In genomic region chr14:103012563-103013150, GRCm38 (mm10) we compare ENCODE assay signal across 8 mouse cellular contexts. TPM values are rescaled to one million over a fixed set of nuclear protein-coding genes. Genes with fewer than 3 reads are reported as not detected.
DNase-seq lines count a peak whose midpoint lies in the region; ATAC-seq and TF ChIP-seq lines count a peak whose summit lies in the region.

No protein-coding gene starts in this region.

- no peak overlapping the region for H3K4me2 ChIP-seq in intestine, postnatal 0 days (replicated peaks; ENCODE audit: low read depth)

- H3K27me3 ChIP-seq in heart, embryonic 10.5 days (ENCODE audit: insufficient read depth, poor library complexity, severe bottlenecking), result no peaks in the 10 kb centered on the region
- H3K27me3 ChIP-seq in intestine, postnatal 0 days (replicated peaks; ENCODE audit: control insufficient read depth, insufficient read depth, low read length), result no peaks in the 10 kb centered on the region

- no peak overlapping the region for H3K27ac ChIP-seq in heart, embryonic 10.5 days
- no peak overlapping the region for H3K27ac ChIP-seq in intestine, postnatal 0 days (ENCODE audit: low read depth, low read length)

- DNase-seq in heart, adult 11 months, result peak; percentile 94
- DNase-seq in heart, embryonic 10.5 days (ENCODE audit: low spot score), result no peak
- DNase-seq in gastrocnemius, postnatal 14 days, result peak; percentile 39
- DNase-seq in left cerebral cortex, postnatal 36 days (ENCODE audit: low spot score in 2 of 2), result peak; percentile 29 to 54
- peak; percentile 61 for DNase-seq in right cerebral cortex, postnatal 14 days

- no peaks in the 10 kb centered on the region for H3K4me1 ChIP-seq in heart, embryonic 10.5 days
- H3K4me1 ChIP-seq in intestine, postnatal 0 days (replicated peaks; ENCODE audit: control insufficient read depth, insufficient read depth, low read length), result no peaks in the 10 kb centered on the region

- peak; percentile 88 for TF ChIP-seq CTCF in intestine, postnatal 0 days (IDR thresholded peaks at IDR 0.05; ENCODE audit: low read depth)

- H3K4me3 ChIP-seq in heart, embryonic 10.5 days, result no peak overlapping the region
- H3K4me3 ChIP-seq in intestine, postnatal 0 days (ENCODE audit: low read depth, low read length), result no peak overlapping the region

- H3K9me3 ChIP-seq in heart, embryonic 10.5 days, result no peaks in the 10 kb centered on the region
- no peaks in the 10 kb centered on the region for H3K9me3 ChIP-seq in intestine, postnatal 0 days (ENCODE audit: control insufficient read depth)

- peak; percentile 85 for ATAC-seq in common myeloid progenitor, adult 5-6 weeks (replicated peaks; ENCODE audit: low read depth, poor library complexity, severe bottlenecking)
- peak; percentile 56; the same call in 1 of the 2 replicates for ATAC-seq in intestine, postnatal 0 days
- peak; percentile 93 for ATAC-seq in megakaryocyte-erythroid progenitor cell, adult 5-6 weeks (replicated peaks; ENCODE audit: low FRiP score, low TSS enrichment, poor library complexity, severe bottlenecking)

- H3K9ac ChIP-seq in intestine, postnatal 0 days (ENCODE audit: low read depth, low read length), result no peak overlapping the region

- WGBS in heart, embryonic 10.5 days, result 19% methylated on average over 4 of the region's 4 CpGs
- 25% methylated on average over 4 of the region's 4 CpGs for WGBS in intestine, postnatal 0 days

- no peaks in the 10 kb centered on the region for H3K36me3 ChIP-seq in heart, embryonic 10.5 days
- no peaks in the 10 kb centered on the region for H3K36me3 ChIP-seq in intestine, postnatal 0 days (ENCODE audit: control insufficient read depth, insufficient read depth)

- intact Hi-C loops in gastrocnemius, postnatal 14 days (cut with DNase I; ENCODE audit: low total_unique reads), result loop anchor here (5.0 kb wide), 1 partner anchor 40 kb away; no protein-coding TSS in a partner anchor
- intact Hi-C loops in left cerebral cortex, postnatal 36 days (cut with DNase I), result loop anchor here (2.0 kb wide), 2 partner anchors 38 to 524 kb away; no protein-coding TSS in a partner anchor

RNA-seq across cellular contexts. Expression of gene Kctd12, which starts 30.2 kb away (rescaled TPM):
- 2.5 and 3.4 TPM in 2 replicates for polyA plus RNA-seq in heart, embryonic 10.5 days (2016; fragmentation: Nextera tagmentation; extraction: Ambion mirVana)
- 62.2 and 67.0 TPM in 2 replicates for total RNA-seq in common myeloid progenitor, adult 5-6 weeks (2017)
- 10 to 100 TPM; 16.7 to 20.2 TPM for total RNA-seq in gastrocnemius, postnatal 14 days (2021)
- 6.4 and 7.0 TPM in 2 replicates for polyA plus RNA-seq in intestine, postnatal 0 days (2015; fragmentation: Nextera tagmentation; extraction: Ambion mirVana)
- 10 to 100 TPM; 42.4 to 48.6 TPM for total RNA-seq in left cerebral cortex, postnatal 36 days (2021)
- 6.3 and 7.1 TPM in 2 replicates for total RNA-seq in megakaryocyte-erythroid progenitor cell, adult 5-6 weeks (2014; fragmentation: Nextera tagmentation)
- 13.8 and 19.0 TPM in 2 replicates for total RNA-seq in megakaryocyte-erythroid progenitor cell, adult 5-6 weeks (2017)

RNA-seq across cellular contexts. Expression of gene Acod1, which starts 34.1 kb away (rescaled TPM):
- 0.08 TPM in 1 of 2 replicates, not detected in the other for polyA plus RNA-seq in heart, embryonic 10.5 days (2016; fragmentation: Nextera tagmentation; extraction: Ambion mirVana)
- 0.05 TPM in 1 of 2 replicates, not detected in the other for total RNA-seq in common myeloid progenitor, adult 5-6 weeks (2017)
- total RNA-seq in gastrocnemius, postnatal 14 days (2021), result not detected
- polyA plus RNA-seq in intestine, postnatal 0 days (2015; fragmentation: Nextera tagmentation; extraction: Ambion mirVana), result not detected in 2 replicates
- not detected for total RNA-seq in left cerebral cortex, postnatal 36 days (2021)
- not detected in 2 replicates for total RNA-seq in megakaryocyte-erythroid progenitor cell, adult 5-6 weeks (2014; fragmentation: Nextera tagmentation)
- 0.33 and 0.50 TPM in 2 replicates for total RNA-seq in megakaryocyte-erythroid progenitor cell, adult 5-6 weeks (2017)

RNA-seq across cellular contexts. Expression of gene Cln5, which starts 57.4 kb away (rescaled TPM):
- polyA plus RNA-seq in heart, embryonic 10.5 days (2016; fragmentation: Nextera tagmentation; extraction: Ambion mirVana), result 28.3 and 30.5 TPM in 2 replicates
- 23.6 and 34.8 TPM in 2 replicates for total RNA-seq in common myeloid progenitor, adult 5-6 weeks (2017)
- 1 to 10 TPM; 7.2 to 8.2 TPM for total RNA-seq in gastrocnemius, postnatal 14 days (2021)
- polyA plus RNA-seq in intestine, postnatal 0 days (2015; fragmentation: Nextera tagmentation; extraction: Ambion mirVana), result 15.7 and 17.1 TPM in 2 replicates
- 1 to 10 TPM; 8.6 TPM for total RNA-seq in left cerebral cortex, postnatal 36 days (2021)
- total RNA-seq in megakaryocyte-erythroid progenitor cell, adult 5-6 weeks (2014; fragmentation: Nextera tagmentation), result 9.3 and 15.8 TPM in 2 replicates
- total RNA-seq in megakaryocyte-erythroid progenitor cell, adult 5-6 weeks (2017), result 15.6 and 19.8 TPM in 2 replicates
